Mouse (Mus musculus) frontal cortex, postnatal 25 days (tissue): ENCODE measurements around the gene Egfl7.

Experiments used
- DNase-seq, 2 experiments: peaks; one replicate each; pipeline ENCODE4 v3.0.0; 2022; ENCODE audit warnings: low spot score in 2 of 2

Gene Egfl7

DNA sequence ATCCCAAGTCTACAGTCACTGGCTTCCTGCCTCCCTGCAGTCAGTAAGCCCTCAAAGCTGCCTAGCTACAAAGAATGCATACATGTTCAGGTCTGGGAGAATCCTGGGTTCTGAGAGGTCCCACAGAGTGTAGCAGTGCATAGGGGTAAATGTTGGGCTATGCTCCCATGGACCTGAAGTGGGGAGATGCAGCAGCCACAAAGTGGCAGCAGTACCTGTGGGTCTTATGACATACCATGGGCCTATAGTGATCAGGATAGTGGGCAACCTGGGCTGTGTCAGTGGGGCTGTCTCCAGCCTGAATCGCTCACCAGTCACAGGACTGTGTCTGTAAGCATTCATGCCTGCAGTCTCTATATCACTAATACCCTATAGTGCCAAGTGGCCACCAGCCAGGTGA lies at the start of gene Egfl7:
Gene Egfl7 (plus strand): TSS at position 301 of the 400 bp plus-strand sequence.
- DNase-seq = no peak

DNA sequence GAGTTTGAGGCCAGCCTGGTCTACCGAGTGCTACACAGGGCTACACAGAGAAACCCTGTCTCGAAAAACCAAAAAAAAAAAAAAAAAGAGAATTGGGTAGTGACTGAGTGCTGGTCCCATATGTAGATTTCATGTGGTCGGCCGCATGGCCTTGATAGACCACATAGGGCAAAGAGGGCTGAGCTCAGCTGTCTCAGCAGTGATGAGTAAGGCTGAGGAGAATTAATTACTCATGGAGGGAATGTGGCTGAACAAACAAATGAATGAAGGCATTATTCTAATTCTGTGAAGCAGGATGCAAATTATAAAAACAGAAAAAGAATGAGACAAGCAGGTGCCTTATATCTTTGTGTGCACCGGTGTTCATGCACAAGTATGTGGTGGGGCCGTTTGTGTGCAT lies 48.0 kb upstream of the Egfl7 start:
- DNase-seq = no peak

DNA sequence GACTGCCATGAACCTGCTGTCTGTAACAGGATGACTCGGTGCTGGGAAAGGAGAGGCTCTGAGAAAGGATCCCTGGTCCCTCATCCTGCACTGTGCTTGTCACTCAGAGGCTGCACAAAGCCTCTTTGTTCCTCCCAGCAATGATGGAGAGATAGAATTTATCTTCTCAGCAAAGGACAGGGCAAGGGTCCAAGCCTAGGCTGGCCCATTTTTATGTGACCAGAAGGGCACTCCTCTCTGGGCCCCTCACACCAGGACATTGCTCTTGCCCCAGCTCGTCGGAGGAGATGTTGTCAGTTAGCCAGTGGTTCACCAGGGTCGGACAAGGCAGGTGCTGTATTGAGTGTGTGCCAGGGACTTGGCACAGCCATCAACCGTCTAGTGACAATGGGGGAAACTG lies 46.6 kb upstream of the Egfl7 start:
- DNase-seq = no peak

DNA sequence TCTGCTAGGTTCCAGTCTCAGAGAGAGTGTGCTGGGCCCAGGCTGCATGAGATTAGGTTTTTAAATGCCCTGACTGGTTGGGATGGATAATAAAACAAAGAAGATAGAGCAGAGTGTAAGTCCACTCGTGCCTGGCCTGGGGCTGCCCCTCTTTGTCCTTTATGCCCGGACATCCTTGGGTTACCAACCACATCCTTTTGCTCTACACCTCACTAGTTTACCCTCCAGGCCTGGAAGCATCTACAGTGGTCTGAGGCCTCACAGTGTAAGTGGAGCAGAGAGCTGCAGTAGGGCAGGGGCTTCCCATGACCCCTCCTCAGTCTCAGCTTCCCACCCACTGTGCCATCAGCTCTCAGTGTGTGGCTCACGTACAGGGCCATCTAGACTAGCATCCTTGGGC lies 45.7 kb upstream of the Egfl7 start:
- DNase-seq = no peak

DNA sequence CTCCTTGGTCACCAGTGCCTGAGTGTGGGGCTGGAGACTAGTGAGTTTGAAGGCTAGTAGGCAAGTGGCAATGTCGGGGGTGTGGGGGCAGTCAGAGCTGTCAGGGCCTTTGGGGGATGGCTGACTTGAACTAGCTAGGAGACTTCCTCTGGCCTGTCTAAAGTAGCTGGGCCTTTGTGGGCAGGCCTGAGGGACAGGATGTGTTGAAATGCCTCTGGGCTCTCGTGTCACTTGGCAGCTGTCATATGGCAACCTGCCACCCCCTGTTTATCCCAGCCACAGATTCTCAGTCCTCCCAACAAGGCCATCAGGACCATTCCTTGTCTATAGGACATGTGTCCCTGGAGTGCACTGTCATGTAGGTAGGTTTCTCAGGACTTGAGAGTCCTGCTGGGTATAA lies 45.2 kb upstream of the Egfl7 start:
- no peak for DNase-seq

DNA sequence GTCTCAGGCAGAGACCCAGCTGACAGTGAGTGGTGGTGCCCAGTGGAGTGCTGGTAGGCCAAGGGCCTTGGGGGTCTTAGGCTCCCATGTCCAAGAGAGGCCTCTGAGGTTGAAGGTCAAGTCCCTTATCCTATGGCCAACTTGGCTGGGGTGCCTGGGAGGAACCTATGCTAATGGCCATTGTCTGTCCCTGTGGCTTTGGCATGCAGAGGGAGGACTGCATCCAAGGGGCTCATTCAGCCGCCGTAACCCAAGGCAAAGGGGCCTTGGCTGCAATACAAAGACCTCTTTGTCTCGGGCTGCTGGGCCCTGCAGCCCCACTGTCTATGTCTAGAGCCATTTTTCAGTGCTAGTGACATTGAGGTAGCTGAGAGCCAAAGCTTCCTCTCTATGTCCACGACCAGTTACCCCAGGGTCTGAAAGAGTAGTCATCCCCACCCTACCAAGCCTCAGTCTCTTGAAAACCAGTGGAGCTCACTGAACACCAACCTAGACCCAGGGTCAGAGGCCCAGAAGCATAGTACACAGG lies 44.2 kb upstream of the Egfl7 start:
- DNase-seq = no peak

DNA sequence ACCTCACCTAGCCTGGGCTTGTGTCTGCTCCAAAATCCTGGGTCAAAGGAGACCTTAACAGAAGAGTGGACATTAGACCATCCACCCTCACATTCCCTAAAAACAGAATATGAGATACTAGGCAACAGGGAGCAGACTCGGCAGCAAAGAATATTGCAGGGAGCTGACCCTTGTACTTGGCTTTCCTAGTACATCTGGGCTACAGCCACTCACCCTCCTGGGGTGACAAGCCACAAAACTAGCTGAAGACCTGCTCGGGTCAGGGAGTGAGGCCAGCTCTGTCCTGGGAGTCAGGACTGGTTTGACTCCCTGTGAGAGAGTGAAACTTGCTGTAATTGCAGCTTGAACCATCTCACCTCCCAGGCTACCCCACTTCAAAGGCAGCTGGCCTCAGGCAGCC lies 40.3 kb upstream of the Egfl7 start:
- no peak for DNase-seq

DNA sequence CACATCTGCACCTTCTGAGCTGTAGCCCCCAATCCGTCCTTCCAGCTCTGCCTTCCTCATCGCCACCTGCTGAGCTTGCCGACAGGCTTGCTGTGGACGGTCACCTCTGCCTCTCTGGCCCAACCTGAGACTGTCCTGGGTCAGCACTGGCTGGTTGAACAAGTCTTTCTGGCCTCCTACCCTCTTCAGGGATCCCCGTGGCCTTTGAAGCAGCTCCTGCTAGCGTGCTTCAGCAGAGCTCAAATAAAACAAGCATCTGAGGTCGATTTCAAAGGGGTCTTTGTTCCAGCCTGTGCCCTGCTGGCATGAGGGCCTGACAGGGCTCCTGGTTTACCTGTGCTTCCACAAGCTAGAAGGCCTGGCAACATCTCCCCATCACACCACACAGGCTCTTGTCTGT lies 39.1 kb upstream of the Egfl7 start:
- DNase-seq = no peak

DNA sequence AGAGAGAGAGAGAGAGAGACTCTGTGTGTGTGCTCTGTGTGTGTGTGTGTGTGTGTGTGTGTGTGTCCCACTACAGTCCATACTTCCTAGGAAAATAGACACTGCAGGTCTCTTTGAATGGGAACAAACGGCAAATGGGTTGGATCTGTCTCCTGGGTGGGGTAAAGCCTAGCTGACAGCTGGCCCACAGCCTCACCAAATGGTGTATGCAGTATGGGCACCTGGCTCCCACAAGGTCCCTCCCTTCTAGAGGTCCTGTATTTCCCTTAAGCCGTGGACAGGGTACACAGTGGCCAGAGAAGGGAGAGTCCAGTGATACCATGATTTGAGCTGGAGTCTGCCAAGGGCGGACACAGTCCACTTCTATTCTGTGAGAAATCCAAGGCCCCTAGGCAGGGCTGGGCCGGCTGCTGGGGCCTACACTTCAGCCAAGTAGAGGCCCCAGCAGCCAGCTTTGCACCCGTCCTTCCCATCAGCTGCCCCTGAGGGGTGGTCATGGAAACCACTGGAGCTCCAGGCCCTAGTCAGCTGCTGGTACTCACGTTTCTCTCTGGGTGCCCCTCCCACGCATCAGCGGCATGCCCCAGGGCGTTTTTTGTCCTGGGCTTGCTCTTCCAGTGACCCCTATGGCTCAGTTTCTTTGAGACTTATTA lies 38.4 kb upstream of the Egfl7 start:
- no peak for DNase-seq

DNA sequence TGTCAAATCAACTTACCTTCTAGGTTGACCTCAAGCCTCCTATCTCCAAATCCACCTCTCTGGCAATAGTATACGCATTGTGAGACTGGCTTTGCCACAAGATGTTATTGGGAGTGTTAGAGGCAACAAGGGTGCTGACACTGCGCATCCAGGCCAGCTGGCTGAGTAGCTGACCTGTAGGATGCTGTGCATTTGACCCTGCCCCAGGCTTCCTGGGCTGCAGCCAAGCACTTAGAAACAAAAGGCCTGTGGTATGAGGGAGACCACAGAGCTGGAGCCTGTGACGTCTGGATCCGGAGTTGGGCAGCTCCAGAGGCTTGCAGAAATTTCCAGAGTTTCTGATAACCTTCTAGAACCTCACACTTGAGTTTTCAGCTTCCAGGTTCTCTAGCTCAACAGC lies 36.7 kb upstream of the Egfl7 start:
- DNase-seq = no peak

DNA sequence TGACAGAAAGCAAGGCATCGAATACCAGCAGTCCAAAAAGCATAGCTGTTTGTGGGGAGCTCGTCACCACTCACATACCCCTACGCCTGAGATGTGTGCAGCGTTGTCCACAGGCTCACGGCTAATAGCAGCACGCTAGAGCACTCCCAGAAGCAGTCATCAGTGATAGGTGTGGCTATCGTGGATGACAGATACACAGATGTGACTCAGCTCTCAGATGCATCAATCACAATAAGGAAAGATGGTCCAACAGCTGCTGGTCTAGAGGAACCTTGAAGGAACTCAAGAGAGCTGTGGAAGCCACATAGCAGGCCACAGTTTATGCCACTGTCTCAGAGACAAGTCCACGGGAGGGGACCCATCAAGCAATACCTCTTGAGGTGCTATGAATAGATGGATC lies 36.0 kb upstream of the Egfl7 start:
- no peak for DNase-seq

DNA sequence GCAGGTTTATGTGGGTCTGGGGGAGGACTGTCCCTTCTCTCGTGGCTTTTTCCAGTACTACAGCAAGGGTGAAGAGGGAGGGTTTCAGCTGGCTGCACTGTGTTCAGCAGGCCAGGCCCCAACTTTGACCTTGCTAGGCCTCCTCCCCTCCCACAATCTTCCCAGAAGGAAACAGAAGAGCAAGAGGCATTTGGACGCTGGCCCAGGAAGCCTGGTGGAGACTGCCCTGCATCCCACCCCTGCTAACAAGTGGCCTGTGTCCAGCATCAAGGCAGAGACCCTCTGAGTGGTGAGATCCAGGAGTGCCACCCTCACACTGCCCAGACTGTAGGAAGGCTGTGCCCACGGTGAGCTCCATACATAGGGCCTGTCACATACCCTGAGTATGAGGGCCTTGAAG lies 35.5 kb upstream of the Egfl7 start:
- DNase-seq = no peak

DNA sequence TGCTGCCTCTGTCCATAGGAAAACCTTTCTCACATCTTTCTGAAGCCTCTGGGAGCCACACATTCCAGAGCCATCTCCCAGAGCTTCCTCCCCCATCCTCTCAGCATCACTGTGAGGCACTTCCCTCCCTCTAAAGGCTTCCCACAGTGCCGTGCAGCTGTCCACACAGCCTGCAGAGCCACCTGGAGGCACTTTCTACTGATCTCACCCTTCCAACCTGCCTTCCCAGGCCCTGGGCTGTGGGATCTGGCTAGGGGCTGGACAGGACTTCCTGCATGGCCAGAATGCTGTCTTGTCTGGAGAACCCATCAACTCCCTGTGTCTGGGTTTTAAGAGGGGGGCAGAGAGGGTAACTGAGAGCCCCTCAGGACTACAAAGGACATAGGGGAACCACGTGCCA lies 32.3 kb upstream of the Egfl7 start:
- DNase-seq = no peak

DNA sequence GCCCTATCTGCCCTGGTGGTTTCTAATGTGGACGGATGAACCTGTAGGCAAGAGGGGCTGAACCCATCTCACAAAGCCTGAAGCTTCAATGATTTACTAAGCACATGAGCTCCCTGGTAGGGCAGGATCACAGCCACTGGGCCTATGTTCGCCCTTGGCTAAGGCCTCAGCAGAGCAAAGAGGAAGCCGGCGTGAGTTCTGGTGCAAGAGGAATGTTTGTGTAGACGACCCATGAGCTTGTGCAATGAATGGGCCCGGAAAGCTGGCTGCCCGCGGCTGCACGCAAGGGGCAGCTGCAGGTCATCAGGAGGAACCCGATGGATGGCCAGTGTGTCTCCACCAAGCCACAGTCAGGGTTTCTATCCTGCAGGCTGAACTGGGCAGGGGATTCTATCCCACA lies 30.0 kb upstream of the Egfl7 start:
- DNase-seq = no peak

DNA sequence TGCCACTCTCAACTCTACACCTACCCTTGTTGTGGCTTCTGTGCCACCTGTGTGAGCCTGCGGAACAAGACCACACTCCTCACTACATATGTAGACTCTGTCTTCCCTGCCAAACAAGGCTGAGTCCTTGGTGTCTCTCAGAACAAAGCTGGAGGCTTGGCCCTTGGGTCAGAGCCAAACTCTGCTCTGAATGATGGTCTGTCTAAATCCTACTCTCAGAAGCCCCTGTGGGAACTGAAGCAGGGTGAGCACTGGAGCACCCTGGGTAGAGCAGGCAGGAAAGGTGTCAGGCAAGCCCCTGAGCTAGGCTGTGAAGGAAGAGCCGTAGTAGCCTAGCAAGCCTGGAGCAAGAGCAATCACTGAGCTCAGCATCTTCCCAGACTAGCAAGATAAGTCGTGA lies 29.6 kb upstream of the Egfl7 start:
- DNase-seq = no peak

DNA sequence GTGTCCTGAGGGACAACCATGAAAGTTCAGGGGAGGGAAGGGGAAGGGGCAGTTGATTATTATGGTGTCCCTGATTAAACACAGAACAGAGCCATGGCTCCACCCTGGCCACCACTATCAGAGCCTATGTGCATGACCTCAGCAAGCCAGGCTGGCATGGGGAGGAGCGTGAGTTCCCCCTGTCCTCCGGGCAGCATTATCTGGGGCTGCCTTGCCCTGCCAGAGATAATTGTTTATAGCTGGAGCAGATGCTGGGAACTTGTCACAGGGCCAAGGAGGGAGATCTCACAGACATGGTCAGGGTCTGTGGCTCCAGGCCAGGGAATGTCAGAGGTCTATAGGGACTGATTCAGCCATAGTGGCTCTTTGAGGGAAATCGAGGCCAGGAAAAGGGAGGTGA lies 29.0 kb upstream of the Egfl7 start:
- no peak for DNase-seq

DNA sequence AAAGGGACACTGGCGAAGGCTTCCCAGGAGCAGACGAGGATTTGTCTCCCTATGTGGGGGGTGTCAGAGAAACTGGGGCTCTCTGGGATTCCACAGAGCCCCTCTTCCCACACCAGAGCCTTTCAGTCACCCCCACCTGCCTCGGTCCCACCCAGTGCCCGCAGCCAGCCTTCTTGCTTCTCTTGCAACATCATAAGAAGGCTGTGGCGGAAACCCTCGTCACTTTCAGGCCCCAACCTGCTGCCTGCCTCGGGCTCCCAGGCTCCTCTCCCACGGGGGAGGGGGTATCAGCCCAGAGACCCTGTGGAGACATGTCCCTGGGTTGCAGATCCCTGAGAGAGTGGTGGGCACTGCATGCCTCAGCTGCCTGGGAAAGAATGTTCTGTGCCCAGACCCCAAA lies 28.4 kb upstream of the Egfl7 start:
- no peak for DNase-seq

DNA sequence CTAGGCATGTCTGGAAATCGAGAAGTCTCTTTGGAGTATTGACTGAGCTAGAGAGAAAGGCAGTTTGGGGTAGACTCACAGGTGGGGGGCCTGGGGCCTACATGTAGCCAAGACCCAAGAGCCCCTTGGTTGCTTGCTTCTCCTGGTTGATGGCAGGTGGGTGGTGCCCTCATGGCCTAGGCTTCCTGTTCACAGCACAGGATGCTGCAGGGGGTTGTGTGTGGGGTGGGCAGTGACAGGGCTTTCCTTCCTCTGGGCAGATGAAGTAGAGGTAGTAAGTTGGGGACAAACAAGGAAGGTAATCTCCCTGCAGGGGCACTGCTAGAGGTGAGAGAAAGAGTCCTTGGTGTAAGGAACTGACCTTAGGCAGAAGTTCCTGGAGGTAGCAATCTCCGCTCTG lies 27.7 kb upstream of the Egfl7 start:
- no peak for DNase-seq

DNA sequence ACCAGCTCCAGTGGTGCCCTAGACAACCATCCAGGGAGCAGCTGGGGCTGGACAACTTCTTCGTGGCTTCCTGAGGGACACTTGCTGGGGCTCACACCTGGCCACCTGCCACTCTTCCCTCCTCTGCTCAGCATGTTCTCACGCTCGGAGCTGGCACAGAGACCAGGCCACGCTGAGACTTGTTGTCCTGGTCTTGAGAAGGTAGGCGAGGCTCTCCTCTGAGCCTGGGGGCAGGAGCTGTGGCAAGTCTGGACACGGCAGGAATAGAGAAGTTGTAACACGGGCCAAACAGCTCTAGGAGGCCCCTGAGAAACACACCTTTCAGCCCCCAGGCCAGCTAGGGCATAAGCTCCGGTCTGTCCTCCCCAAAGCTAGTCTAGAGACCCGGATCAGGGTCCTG lies 25.9 kb upstream of the Egfl7 start:
- DNase-seq = no peak

DNA sequence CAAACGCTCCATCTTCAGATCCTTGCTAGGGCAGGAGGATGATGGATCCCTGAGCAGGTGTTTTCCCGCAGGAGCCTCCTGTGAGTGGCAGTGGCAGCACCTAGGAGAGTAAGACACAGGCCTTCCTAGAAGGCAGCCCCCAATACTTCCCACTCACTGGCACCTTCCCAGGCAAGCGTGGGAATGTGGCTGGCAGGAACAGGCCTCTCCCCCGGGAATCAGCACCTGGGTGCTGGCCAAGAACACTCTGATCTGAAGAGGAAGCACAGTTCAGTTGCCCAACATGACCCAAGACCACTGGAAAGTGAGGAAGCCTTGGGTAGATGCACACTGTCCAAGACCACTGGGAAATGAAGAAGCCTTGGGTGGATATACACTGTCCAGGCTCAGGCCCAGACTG lies 24.7 kb upstream of the Egfl7 start:
- peak; percentile 27 to 36 for DNase-seq

DNA sequence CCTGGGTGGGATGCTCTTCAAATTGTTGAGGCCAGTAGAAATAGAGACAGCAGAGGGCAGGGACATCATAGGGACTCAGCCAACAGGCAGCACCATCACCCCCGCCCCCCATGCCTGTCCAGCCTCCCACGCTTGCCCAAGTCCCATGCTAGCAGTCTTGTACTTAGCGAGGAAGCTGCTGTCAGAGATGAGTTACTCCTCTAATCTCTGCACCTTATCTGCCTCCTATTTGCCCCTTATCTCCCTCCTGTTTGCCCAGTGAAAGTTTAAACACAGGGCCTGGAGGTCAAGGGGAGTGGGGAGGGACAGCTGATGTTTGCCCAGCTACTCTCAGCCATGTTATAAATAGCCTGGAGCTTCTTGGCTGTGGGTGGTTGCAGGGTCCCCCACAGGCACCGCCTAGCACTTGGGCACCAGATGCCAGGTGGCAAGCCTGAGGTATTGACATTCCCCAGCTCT lies 23.2 kb upstream of the Egfl7 start:
- DNase-seq = no peak

DNA sequence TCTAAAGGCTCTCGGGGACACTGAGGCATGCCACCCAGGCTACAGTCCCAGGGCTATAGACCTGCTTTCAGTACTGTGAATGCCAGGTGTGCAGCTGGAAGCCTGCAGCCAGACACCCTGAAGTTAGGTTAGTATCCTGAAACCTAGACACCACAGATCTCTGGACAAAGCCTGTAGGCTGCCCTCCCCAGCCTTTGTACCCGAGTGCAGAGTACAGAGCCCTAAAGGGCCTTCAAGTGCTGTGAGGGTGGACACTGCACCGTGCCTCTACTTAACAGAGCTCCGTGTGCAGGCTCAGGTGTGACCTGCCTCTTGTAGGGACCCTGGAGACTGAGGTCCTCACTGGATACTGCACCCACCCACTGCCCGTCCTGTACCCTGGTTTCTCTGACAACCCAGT lies 19.3 kb upstream of the Egfl7 start:
- no peak for DNase-seq

DNA sequence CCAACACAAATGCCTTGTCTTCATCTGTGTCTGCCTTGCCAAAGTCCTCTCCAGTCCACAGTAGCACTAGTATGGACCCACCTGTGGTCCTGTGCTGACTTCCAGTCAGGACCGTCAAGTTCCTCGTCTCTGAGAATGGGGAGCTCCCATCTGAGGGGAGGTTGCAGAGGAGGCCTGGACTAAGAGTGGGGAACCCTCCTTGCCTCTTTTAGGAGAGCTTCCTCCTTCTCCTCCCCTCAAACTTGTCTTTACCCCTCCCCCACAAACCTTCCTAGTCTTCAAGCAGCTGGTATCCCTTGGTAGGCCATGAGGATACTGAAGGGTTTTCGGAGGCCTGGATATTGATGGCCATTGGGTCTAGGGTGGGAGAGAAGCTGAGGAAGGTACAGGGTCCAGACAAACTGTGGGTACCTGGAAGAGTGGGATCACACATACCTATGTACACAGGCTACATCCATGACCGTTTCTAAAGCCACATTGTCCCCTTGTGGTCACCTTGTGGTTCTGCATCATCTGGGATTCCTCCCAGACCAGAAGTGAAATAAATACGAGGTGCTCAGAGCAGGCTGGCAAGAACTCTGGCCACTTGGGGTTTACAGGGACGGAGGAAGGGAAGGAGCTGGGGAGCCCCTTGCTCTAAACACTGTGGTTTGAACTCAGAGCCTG lies 18.3 kb upstream of the Egfl7 start:
- DNase-seq = no peak

DNA sequence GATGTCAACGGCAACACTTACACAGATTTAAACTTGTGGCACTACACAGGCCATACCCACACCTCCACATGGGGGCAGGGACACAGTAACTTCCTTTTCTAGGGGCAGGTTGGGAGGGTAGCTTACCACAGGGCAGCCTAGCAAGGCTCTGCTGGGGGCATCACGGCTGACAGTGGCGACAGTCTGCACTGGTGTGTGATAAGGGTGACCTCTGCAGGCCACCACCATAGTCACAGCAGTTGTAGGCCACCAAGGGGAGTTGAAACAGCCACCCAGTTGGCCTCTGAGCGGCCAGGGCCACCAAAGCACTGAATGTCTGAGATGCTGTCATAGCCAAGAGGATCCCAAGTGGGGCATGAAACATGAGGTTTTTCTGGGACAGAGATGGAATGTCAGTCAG lies 13.6 kb upstream of the Egfl7 start:
- DNase-seq = peak in 1 of 2 experiments; percentile 35
